Mouse (Mus musculus) embryonic facial prominence, embryonic 11.5 days (tissue): ENCODE measurements at regions not wholly inside any gene's neighbourhood (a gene's known extent, or its start where the extent isn't known, plus 50 kb on each side); places are given as distances from the start of the nearest gene placed in this dataset.

Source experiments
- ATAC-seq: fragments of 200-750 bp; cut with Nextera tagmentation; replicated peaks from 2 replicates; pipeline ENCODE4 v1.8.0; 2017; ENCODE audit warnings: low read depth; ENCODE audit not compliant: insufficient number of reproducible peaks, low FRiP score, low TSS enrichment
- DNase-seq: peaks from one replicate; pipeline ENCODE4 v3.0.0-alpha.2; 2015; ENCODE audit warnings: low spot score
- H3K27ac ChIP-seq: fragments of 300-500 bp; sonication (generic); replicated peaks from 2 replicates; pipeline ENCODE4 v1.5.1; 2014; ENCODE audit warnings: mild to moderate bottlenecking, low read depth, low read length, control low read depth
- H3K27me3 ChIP-seq: fragments of 300-500 bp; sonication (generic); 2 replicates; pipeline ENCODE4 v1.6.1; 2014; ENCODE audit warnings: mild to moderate bottlenecking, low read length, moderate library complexity, mixed read lengths; ENCODE audit not compliant: control insufficient read depth, insufficient read depth
- H3K36me3 ChIP-seq: fragments of 300-500 bp; sonication (generic); replicated peaks from 2 replicates; pipeline ENCODE4 v1.6.1; 2014; ENCODE audit warnings: low read depth, mild to moderate bottlenecking, low read length, moderate library complexity, mixed read lengths; ENCODE audit not compliant: control insufficient read depth, insufficient read depth
- H3K4me1 ChIP-seq: fragments of 300-500 bp; sonication (generic); 2 replicates; pipeline ENCODE4 v1.6.1; 2014; ENCODE audit warnings: low read length, mixed read lengths; ENCODE audit not compliant: control insufficient read depth, insufficient read depth
- H3K4me2 ChIP-seq: fragments of 300-500 bp; sonication (generic); 2 replicates; pipeline ENCODE4 v1.6.1; 2014; ENCODE audit warnings: low read depth, mild to moderate bottlenecking, control low read depth, low read length, moderate library complexity
- H3K4me3 ChIP-seq: fragments of 300-500 bp; sonication (generic); 2 replicates; pipeline ENCODE4 v1.5.1; 2014; ENCODE audit warnings: low read depth, low read length, control low read depth
- H3K9ac ChIP-seq: fragments of 300-500 bp; sonication (generic); replicated peaks from 2 replicates; pipeline ENCODE4 v1.6.1; 2014; ENCODE audit warnings: mild to moderate bottlenecking, control low read depth, low read length
- H3K9me3 ChIP-seq: fragments of 300-500 bp; sonication (generic); replicated peaks from 2 replicates; pipeline ENCODE4 v1.6.1; 2016; ENCODE audit warnings: mild to moderate bottlenecking, low read length, inconsistent platforms, mixed read lengths; ENCODE audit not compliant: control insufficient read depth
- WGBS: fragments of 180-500 bp; shearing (Covaris S2); extraction: QIAGEN DNeasy Blood & Tissue Kit; methylation state at CpG from one replicate; pipeline ENCODE4 v1.1.7; 2014; 5-methylcytosine and 5-hydroxymethylcytosine counted together

DNA sequence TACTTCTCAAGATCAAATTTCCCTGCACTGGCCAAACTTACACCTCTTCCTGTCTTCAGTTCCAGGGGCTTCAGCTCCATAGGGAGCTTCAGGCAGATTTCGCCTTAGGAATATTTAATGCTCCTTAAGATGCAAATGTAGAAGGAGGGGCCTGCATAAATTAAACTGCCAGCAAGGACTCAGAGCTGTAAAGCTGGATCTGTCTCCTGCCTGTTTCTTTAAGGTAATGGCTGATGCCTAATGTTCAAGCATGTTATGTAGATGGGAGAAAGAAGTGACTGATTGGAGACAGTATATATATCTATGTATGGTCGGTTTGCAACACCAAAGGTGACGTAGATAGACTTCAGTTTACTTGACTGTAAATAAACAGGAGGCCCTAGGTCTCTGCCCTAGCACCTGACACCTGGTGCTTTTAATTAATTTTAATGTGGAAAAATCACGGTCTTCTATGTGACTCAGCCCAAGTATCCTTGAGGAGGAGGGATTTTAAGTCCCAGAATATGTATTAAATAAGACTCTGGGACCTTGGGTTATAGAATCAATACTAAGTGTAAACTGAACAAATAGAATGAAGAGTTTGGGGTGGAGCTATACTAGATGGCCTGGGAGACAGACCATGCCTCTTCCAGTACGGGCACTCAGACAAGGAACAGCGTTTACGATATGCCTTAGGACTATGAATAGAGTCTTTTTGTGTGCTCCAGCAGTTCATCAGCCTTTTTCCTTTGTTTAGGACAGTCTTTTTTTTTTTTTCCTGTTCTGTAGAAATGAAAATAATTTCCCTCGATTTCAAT, 651.7 kb upstream of the Lmcd1 start:
- Histone ChIP-seq H3K4me1 (no peaks in the 10 kb centered on the region), H3K9me3 (no peaks in the 10 kb centered on the region), H3K27me3 (no peaks in the 10 kb centered on the region), H3K4me2 (no peak overlapping the region), H3K4me3 (no peak overlapping the region), H3K36me3 (no peaks in the 10 kb centered on the region), H3K27ac (no peak overlapping the region), H3K9ac (no peak overlapping the region)
- no peak for DNase-seq
- WGBS, result 63% methylated on average over 8 of the region's 8 CpGs
- no peak for ATAC-seq

DNA sequence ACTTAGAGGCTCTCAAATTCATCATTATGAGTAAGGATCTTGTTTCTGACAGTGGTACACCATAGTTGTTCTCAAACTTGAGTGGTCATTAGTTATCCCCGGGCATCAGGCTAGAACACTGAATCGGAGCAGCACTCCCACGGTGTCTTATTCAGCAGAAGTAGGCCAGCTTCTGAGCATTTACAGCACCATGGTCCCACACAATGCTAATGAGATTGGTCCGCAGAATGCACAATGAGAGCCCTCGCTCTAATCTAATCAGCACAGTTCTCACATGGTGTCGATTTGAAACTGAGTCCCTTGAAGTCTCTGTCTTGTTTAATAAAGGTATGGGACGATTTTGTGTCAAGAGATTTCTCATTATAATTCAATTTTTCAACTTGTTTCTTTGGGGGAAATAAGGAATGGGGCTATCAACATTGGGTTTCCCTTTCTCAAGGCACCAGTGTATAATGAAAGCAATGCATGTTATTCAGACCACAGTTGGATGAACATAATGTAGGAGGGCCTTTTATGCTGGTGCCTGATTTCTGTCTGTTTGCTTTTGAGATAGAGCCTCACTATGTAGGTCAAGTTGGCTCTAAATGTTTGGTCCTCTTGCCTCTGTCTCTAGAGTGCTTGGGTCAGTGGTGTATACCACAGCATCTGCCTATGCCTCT, 650.9 kb upstream of the Lmcd1 start:
- no peak overlapping the region for H3K4me3 ChIP-seq
- DNase-seq, result no peak
- H3K36me3 ChIP-seq, result no peaks in the 10 kb centered on the region
- no peaks in the 10 kb centered on the region for H3K27me3 ChIP-seq
- no peak overlapping the region for H3K4me2 ChIP-seq
- ATAC-seq, result no peak
- no peaks in the 10 kb centered on the region for H3K9me3 ChIP-seq
- H3K9ac ChIP-seq, result no peak overlapping the region
- 67% methylated on average over 7 of the region's 7 CpGs for WGBS
- no peaks in the 10 kb centered on the region for H3K4me1 ChIP-seq
- no peak overlapping the region for H3K27ac ChIP-seq

GRCm38 (mm10) chr6:111623140-111623497, 650.4 kb upstream of the Lmcd1 start:
- Histone ChIP-seq H3K4me1 (no peaks in the 10 kb centered on the region), H3K9ac (no peak overlapping the region), H3K4me2 (no peak overlapping the region), H3K9me3 (no peaks in the 10 kb centered on the region), H3K4me3 (no peak overlapping the region), H3K36me3 (no peaks in the 10 kb centered on the region), H3K27ac (no peak overlapping the region), H3K27me3 (no peaks in the 10 kb centered on the region)
- no peak for DNase-seq
- ATAC-seq, result no peak
- WGBS, result 78% methylated on average over 4 of the region's 4 CpGs

GRCm38 (mm10) chr6:111625501-111625900, 648.1 kb upstream of the Lmcd1 start:
- Histone ChIP-seq H3K4me2 (no peak overlapping the region), H3K4me1 (no peaks in the 10 kb centered on the region), H3K4me3 (no peak overlapping the region), H3K27ac (no peak overlapping the region), H3K9me3 (no peaks in the 10 kb centered on the region), H3K36me3 (no peaks in the 10 kb centered on the region), H3K27me3 (no peaks in the 10 kb centered on the region), H3K9ac (no peak overlapping the region)
- ATAC-seq (no peak), DNase-seq (no peak)

- ATAC-seq (no peak), DNase-seq (no peak)
- Histone ChIP-seq H3K27me3 (no peaks in the 10 kb centered on the region), H3K27ac (no peak overlapping the region), H3K9ac (no peak overlapping the region), H3K4me3 (no peak overlapping the region), H3K4me2 (no peak overlapping the region), H3K4me1 (no peaks in the 10 kb centered on the region), H3K36me3 (no peaks in the 10 kb centered on the region), H3K9me3 (no peaks in the 10 kb centered on the region)
- 96% methylated on average over 3 of the region's 3 CpGs for WGBS
Measured at GRCm38 (mm10) chr6:111652736-111653135, 620.8 kb upstream of the Lmcd1 start.

GRCm38 (mm10) chr6:111659957-111660356, 613.6 kb upstream of the Lmcd1 start:
- no peaks in the 10 kb centered on the region for H3K9me3 ChIP-seq

GRCm38 (mm10) chr6:111664603-111665002, 609.0 kb upstream of the Lmcd1 start:
- Histone ChIP-seq H3K4me1 (no peaks in the 10 kb centered on the region), H3K4me3 (no peak overlapping the region), H3K4me2 (no peak overlapping the region), H3K9ac (no peak overlapping the region), H3K27me3 (no peaks in the 10 kb centered on the region), H3K9me3 (no peaks in the 10 kb centered on the region), H3K27ac (no peak overlapping the region), H3K36me3 (no peaks in the 10 kb centered on the region)
- DNase-seq (no peak), ATAC-seq (no peak)

More at GRCm38 (mm10) chr6:111659957-111660356, 613.6 kb upstream of the Lmcd1 start:
- H3K27me3 ChIP-seq, result no peaks in the 10 kb centered on the region
- ATAC-seq, result no peak
- H3K36me3 ChIP-seq, result no peaks in the 10 kb centered on the region
- H3K4me1 ChIP-seq, result no peaks in the 10 kb centered on the region
- no peak overlapping the region for H3K4me3 ChIP-seq
- WGBS, result 81% methylated on average over 2 of the region's 2 CpGs
- no peak for DNase-seq
- H3K4me2 ChIP-seq, result no peak overlapping the region
- no peak overlapping the region for H3K9ac ChIP-seq
- no peak overlapping the region for H3K27ac ChIP-seq

GRCm38 (mm10) chr6:111684911-111685310, 588.6 kb upstream of the Lmcd1 start:
- 70% methylated on average over 2 of the region's 2 CpGs for WGBS

More at GRCm38 (mm10) chr6:111684911-111685310, 588.6 kb upstream of the Lmcd1 start:
- no peaks in the 10 kb centered on the region for H3K36me3 ChIP-seq
- DNase-seq (no peak), ATAC-seq (no peak)
- H3K9ac ChIP-seq, result no peak overlapping the region
- no peaks in the 10 kb centered on the region for H3K4me1 ChIP-seq
- H3K9me3 ChIP-seq, result no peaks in the 10 kb centered on the region
- H3K27me3 ChIP-seq, result no peaks in the 10 kb centered on the region
- H3K4me3 ChIP-seq, result no peak overlapping the region
- no peak overlapping the region for H3K27ac ChIP-seq
- no peak overlapping the region for H3K4me2 ChIP-seq
